In genomic region chr11:95144946-95145483, GRCm38 (mm10) we compare ENCODE assay signal across 7 mouse cellular contexts. TPM values are rescaled to one million over a fixed set of nuclear protein-coding genes. Genes with fewer than 3 reads are reported as not detected.
DNase-seq lines count a peak whose midpoint lies in the region; ATAC-seq and TF ChIP-seq lines count a peak whose summit lies in the region.

No protein-coding gene starts in this region.

- H3K27me3 ChIP-seq in lung, embryonic 14.5 days (ENCODE audit: insufficient read depth, low read length), result peaks cover 100% of the 10 kb centered on the region
- H3K27me3 ChIP-seq in forebrain, embryonic 12.5 days, result peaks cover 100% of the 10 kb centered on the region
- peaks cover 100% of the 10 kb centered on the region for H3K27me3 ChIP-seq in limb, embryonic 10.5 days (ENCODE audit: low read depth, poor library complexity, severe bottlenecking)
- H3K27me3 ChIP-seq in neural tube, embryonic 13.5 days, result peaks cover 100% of the 10 kb centered on the region

- no peaks in the 10 kb centered on the region for H3K36me3 ChIP-seq in lung, embryonic 14.5 days (ENCODE audit: insufficient read depth)
- no peaks in the 10 kb centered on the region for H3K36me3 ChIP-seq in forebrain, embryonic 12.5 days (replicated peaks)
- H3K36me3 ChIP-seq in limb, embryonic 10.5 days, result no peaks in the 10 kb centered on the region
- no peaks in the 10 kb centered on the region for H3K36me3 ChIP-seq in neural tube, embryonic 13.5 days

- no peak for DNase-seq in lung, embryonic 14.5 days
- DNase-seq in lung, postnatal 14 days, result no peak
- peak; percentile 66 for DNase-seq in limb, embryonic 10.5 days (ENCODE audit: low spot score)
- DNase-seq in left cerebral cortex, postnatal 10 days (ENCODE audit: extremely low spot score in 1 of 2, low spot score in 2 of 2), result no peak
- DNase-seq in cerebellum, postnatal 10 days, result no peak

- peak overlapping the region; percentile 48 for H3K4me3 ChIP-seq in lung, embryonic 14.5 days (ENCODE audit: low read depth, low read length)
- H3K4me3 ChIP-seq in forebrain, embryonic 12.5 days (replicated peaks), result peak overlapping the region; percentile 35
- H3K4me3 ChIP-seq in limb, embryonic 10.5 days, result peak overlapping the region; percentile 56
- H3K4me3 ChIP-seq in neural tube, embryonic 13.5 days, result peak overlapping the region; percentile 32

- peak overlapping the region; percentile 95 for H3K4me2 ChIP-seq in lung, embryonic 14.5 days
- peak overlapping the region; percentile 55 for H3K4me2 ChIP-seq in forebrain, embryonic 12.5 days
- peak overlapping the region; percentile 53 for H3K4me2 ChIP-seq in neural tube, embryonic 13.5 days

- H3K4me1 ChIP-seq in lung, embryonic 14.5 days (ENCODE audit: insufficient read depth), result no peaks in the 10 kb centered on the region; the same call in none of the 2 replicates
- peaks cover 22% of the 10 kb centered on the region for H3K4me1 ChIP-seq in forebrain, embryonic 12.5 days
- peaks cover 42% of the 10 kb centered on the region for H3K4me1 ChIP-seq in limb, embryonic 10.5 days
- peaks cover 24% of the 10 kb centered on the region for H3K4me1 ChIP-seq in neural tube, embryonic 13.5 days (replicated peaks)

- H3K9ac ChIP-seq in lung, embryonic 14.5 days, result no peak overlapping the region; the same call in 1 of the 2 replicates
- no peak overlapping the region for H3K9ac ChIP-seq in forebrain, embryonic 12.5 days
- no peak overlapping the region for H3K9ac ChIP-seq in neural tube, embryonic 13.5 days

- no peaks in the 10 kb centered on the region for H3K9me3 ChIP-seq in lung, embryonic 14.5 days (ENCODE audit: low read depth, low read length)
- H3K9me3 ChIP-seq in forebrain, embryonic 12.5 days, result no peaks in the 10 kb centered on the region
- H3K9me3 ChIP-seq in limb, embryonic 10.5 days (replicated peaks), result no peaks in the 10 kb centered on the region
- H3K9me3 ChIP-seq in neural tube, embryonic 13.5 days, result no peaks in the 10 kb centered on the region

- H3K27ac ChIP-seq in lung, embryonic 14.5 days (ENCODE audit: low read depth), result no peak overlapping the region
- H3K27ac ChIP-seq in forebrain, embryonic 12.5 days, result no peak overlapping the region
- H3K27ac ChIP-seq in limb, embryonic 10.5 days, result peak overlapping the region; percentile 51; the same call in 1 of the 2 replicates
- no peak overlapping the region for H3K27ac ChIP-seq in neural tube, embryonic 13.5 days (replicated peaks)

- ATAC-seq in lung, embryonic 14.5 days (ENCODE audit: insufficient read depth), result no peak
- no peak for ATAC-seq in forebrain, embryonic 12.5 days (ENCODE audit: low FRiP score)
- ATAC-seq in neural tube, embryonic 13.5 days (ENCODE audit: low read depth), result no peak

- intact Hi-C loops in left cerebral cortex, postnatal 10 days (cut with DNase I), result no loop called here

- WGBS in lung, embryonic 14.5 days, result under 1% methylated on average over 34 of the region's 34 CpGs
- under 1% methylated on average over 34 of the region's 34 CpGs for WGBS in forebrain, embryonic 12.5 days
- WGBS in limb, embryonic 10.5 days, result under 1% methylated on average over 34 of the region's 34 CpGs
- WGBS in neural tube, embryonic 13.5 days, result under 1% methylated on average over 34 of the region's 34 CpGs

- TF ChIP-seq CTCF in lung, embryonic 14.5 days (IDR thresholded peaks at IDR 0.05; ENCODE audit: low read depth), result no peak

RNA-seq across cellular contexts. Expression of gene Dlx4, which starts 1.0 kb away (rescaled TPM):
- 0.31 and 0.57 TPM in 2 replicates for polyA plus RNA-seq in lung, embryonic 14.5 days (2014; fragmentation: Nextera tagmentation; extraction: Ambion mirVana)
- 0.20 TPM in 1 of 2 replicates, not detected in the other for polyA plus RNA-seq in forebrain, embryonic 12.5 days (2016; fragmentation: Nextera tagmentation; extraction: Ambion mirVana)
- polyA plus RNA-seq in limb, embryonic 10.5 days (2016; fragmentation: Nextera tagmentation; extraction: Ambion mirVana), result 0.85 and 1.9 TPM in 2 replicates
- polyA plus RNA-seq in neural tube, embryonic 13.5 days (2015; fragmentation: Nextera tagmentation; extraction: Ambion mirVana), result not detected in 2 replicates
- total RNA-seq in left cerebral cortex, postnatal 10 days (2021), result not detected

RNA-seq across cellular contexts. Expression of gene Dlx3, which starts 25.1 kb away (rescaled TPM):
- 0.11 and 0.18 TPM in 2 replicates for polyA plus RNA-seq in lung, embryonic 14.5 days (2014; fragmentation: Nextera tagmentation; extraction: Ambion mirVana)
- polyA plus RNA-seq in forebrain, embryonic 12.5 days (2016; fragmentation: Nextera tagmentation; extraction: Ambion mirVana), result 1.0 and 1.1 TPM in 2 replicates
- 6.9 and 9.5 TPM in 2 replicates for polyA plus RNA-seq in limb, embryonic 10.5 days (2016; fragmentation: Nextera tagmentation; extraction: Ambion mirVana)
- 0.28 and 0.40 TPM in 2 replicates for polyA plus RNA-seq in neural tube, embryonic 13.5 days (2015; fragmentation: Nextera tagmentation; extraction: Ambion mirVana)
- not detected for total RNA-seq in left cerebral cortex, postnatal 10 days (2021)
